Mouse (Mus musculus) forebrain, embryonic 14.5 days (tissue): ENCODE data around the gene Celf2. TPM values are rescaled to one million over a fixed set of nuclear protein-coding genes. Genes with fewer than 3 reads are reported as not detected.
A peak's percentile ranks its signal among the peaks of the same experiment; 100 is the strongest.

Source experiments
- ATAC-seq: fragments of 200-750 bp; cut with Nextera tagmentation; 2 replicates; pipeline ENCODE4 v1.8.0; 2017; ENCODE audit warnings: mild to moderate bottlenecking, moderate library complexity
- DNase-seq: peaks from one replicate; pipeline ENCODE4 v3.0.0-alpha.2; 2015; ENCODE audit warnings: low spot score
- H3K27ac ChIP-seq: fragments of 300-500 bp; sonication (generic); 2 replicates; pipeline ENCODE4 v1.5.1; 2014; ENCODE audit warnings: low read depth, mild to moderate bottlenecking, control low read depth, low read length, moderate library complexity
- H3K27me3 ChIP-seq: fragments of 300-500 bp; sonication (generic); replicated peaks from 2 replicates; pipeline ENCODE4 v1.6.1; 2014; ENCODE audit warnings: low read length, control low read depth, mixed read lengths; ENCODE audit not compliant: control insufficient read depth, insufficient read depth
- H3K36me3 ChIP-seq: fragments of 300-500 bp; sonication (generic); 2 replicates; pipeline ENCODE4 v1.6.1; 2014; ENCODE audit warnings: low read length, control low read depth; ENCODE audit not compliant: control insufficient read depth, insufficient read depth
- H3K4me1 ChIP-seq: fragments of 300-500 bp; sonication (generic); 2 replicates; pipeline ENCODE4 v1.6.1; 2014; ENCODE audit warnings: antibody characterized with exemption, low read length, control low read depth; ENCODE audit not compliant: control insufficient read depth, insufficient read depth
- H3K4me2 ChIP-seq: fragments of 300-500 bp; sonication (generic); 2 replicates; pipeline ENCODE4 v1.6.1; 2014; ENCODE audit warnings: mild to moderate bottlenecking, control low read depth, low read length
- H3K4me3 ChIP-seq: fragments of 300-500 bp; sonication (generic); 2 replicates; pipeline ENCODE4 v1.5.1; 2014; ENCODE audit warnings: low read depth, low read length, control low read depth
- H3K9ac ChIP-seq: fragments of 300-500 bp; sonication (generic); 2 replicates; pipeline ENCODE4 v1.6.1; 2014; ENCODE audit warnings: mild to moderate bottlenecking, low read length, control low read depth, moderate library complexity
- H3K9me3 ChIP-seq: fragments of 300-500 bp; sonication (generic); replicated peaks from 2 replicates; pipeline ENCODE4 v1.6.1; 2016; ENCODE audit warnings: low read length, control low read depth, mixed read lengths; ENCODE audit not compliant: control insufficient read depth
- WGBS: fragments of 180-500 bp; shearing (Covaris S2); extraction: QIAGEN DNeasy Blood & Tissue Kit; methylation state at CpG from one replicate; pipeline ENCODE4 v1.1.7; 2014; 5-methylcytosine and 5-hydroxymethylcytosine counted together
- polyA plus RNA-seq: library from polyadenylated mRNA; unstranded; fragments of >200 nt; fragmentation: Nextera tagmentation; extraction: Ambion mirVana; gene quantifications from 2 replicates; pipeline ENCODE4 v1.2.1, GENCODE M21; 2014

Celf2 gene
- polyA plus RNA-seq, 1 experiment from 2014 or later: 198 TPM

DNA sequence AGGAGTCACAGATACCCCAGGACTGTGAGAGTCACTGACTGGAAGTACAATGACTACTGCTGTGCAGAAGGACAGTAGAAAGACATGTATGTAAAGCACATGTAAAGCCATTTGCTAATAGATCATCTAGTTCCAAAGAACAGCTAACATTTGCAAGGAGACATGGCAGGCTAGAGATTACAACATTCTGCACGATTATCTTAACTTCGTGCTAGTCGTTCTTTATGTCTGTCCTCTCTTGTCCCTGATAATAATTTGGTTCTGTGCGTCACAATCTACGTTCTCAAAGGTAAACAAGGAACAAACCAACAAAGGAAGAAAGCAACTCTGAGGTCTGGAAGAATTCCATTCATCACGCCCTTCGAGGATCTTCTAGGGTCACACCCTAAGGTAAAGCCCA lies 805.0 kb downstream of the Celf2 start:
- Histone ChIP-seq H3K27ac (no peak overlapping the region), H3K4me3 (no peak overlapping the region), H3K9me3 (no peaks in the 10 kb centered on the region), H3K27me3 (no peaks in the 10 kb centered on the region), H3K4me2 (no peak overlapping the region), H3K36me3 (peaks cover 3% of the 10 kb centered on the region; the same call in 1 of the 2 replicates), H3K9ac (no peak overlapping the region), H3K4me1 (peaks cover 12% of the 10 kb centered on the region)
- ATAC-seq (no peak), DNase-seq (no peak)
- WGBS: 94% methylated on average over 7 of the region's 7 CpGs

DNA sequence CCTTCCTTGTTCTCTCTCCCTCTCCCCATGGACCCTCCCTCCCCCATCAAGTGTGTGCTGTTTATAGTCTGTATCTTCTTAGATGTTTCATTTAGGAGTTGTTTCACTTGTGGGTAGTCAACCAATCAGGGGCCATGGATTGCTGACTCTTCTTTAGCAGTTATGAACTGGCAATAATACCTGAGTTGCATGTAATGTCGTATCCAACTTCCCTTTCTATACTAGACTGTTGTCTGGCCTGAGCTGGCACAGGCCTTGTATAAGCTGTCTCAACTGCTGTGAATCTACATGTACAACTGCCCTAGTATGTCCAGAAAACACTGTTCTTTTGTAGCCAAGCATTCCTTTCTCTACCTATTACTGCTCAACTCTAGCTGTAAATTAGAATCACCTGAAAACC lies 813.0 kb downstream of the Celf2 start:
- Histone ChIP-seq H3K27me3 (no peaks in the 10 kb centered on the region), H3K36me3 (peaks cover 3% of the 10 kb centered on the region; the same call in 1 of the 2 replicates), H3K27ac (no peak overlapping the region), H3K4me1 (no peaks in the 10 kb centered on the region), H3K4me3 (no peak overlapping the region), H3K9me3 (no peaks in the 10 kb centered on the region), H3K9ac (no peak overlapping the region), H3K4me2 (no peak overlapping the region)
- DNase-seq (no peak), ATAC-seq (no peak)
- 87% methylated on average over 1 of the region's 1 CpGs for WGBS

DNA sequence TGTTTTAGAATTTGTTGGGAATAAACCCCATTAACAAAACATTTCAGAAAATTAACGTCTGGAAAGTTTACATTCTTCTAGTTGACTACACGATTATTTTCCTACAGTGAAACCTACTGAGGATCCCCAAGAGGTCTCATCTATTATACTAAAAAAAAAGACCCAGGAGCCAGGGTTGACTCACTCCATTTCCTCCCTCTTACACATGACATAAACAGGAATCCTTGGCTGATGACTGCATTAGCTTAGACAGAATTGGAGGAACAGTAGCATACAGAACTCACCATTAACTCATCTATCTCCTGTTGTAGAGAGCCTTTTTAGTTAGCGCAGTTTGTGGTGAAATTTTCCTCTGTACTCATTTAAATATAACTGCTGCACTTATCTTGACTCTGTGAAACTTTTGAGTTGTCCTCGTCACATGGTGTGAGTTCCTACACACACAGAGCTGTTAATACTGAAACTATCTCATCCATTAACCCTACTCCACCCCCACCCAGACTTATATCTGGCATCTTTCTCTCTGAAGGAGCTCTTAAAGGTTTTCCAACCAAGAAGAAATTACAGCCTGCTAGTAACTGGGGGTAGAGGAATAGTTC lies 813.9 kb downstream of the Celf2 start:
- no peak for ATAC-seq
- Histone ChIP-seq H3K4me1 (no peaks in the 10 kb centered on the region), H3K27me3 (no peaks in the 10 kb centered on the region), H3K4me3 (no peak overlapping the region), H3K27ac (no peak overlapping the region), H3K4me2 (no peak overlapping the region), H3K9ac (no peak overlapping the region), H3K36me3 (peaks cover 3% of the 10 kb centered on the region; the same call in 1 of the 2 replicates), H3K9me3 (no peaks in the 10 kb centered on the region)
- DNase-seq: no peak
- 84% methylated on average over 4 of the region's 4 CpGs for WGBS

DNA sequence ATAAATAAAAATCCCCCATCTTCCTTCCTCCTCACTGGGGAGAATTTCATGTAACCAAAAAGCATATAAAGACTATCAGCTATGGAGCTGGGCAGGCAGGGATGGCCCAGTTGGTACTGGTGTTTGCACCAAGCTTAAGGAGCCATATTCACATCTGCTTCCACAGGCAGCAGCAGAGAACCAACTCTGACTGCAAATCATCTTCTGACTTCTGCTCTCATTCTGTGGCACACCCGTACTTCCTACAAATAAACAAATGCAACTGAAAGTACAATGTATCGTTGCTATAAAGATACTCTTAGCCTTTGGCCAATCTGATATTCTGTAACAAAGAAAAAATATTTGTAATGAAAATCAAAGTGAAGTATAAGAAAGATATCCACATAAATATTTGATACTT lies 819.7 kb downstream of the Celf2 start:
- no peak overlapping the region for H3K4me2 ChIP-seq
- no peak overlapping the region for H3K27ac ChIP-seq
- no peak overlapping the region for H3K9ac ChIP-seq
- ATAC-seq (no peak), DNase-seq (no peak)
- no peaks in the 10 kb centered on the region for H3K9me3 ChIP-seq
- no peak overlapping the region for H3K4me3 ChIP-seq
- no peaks in the 10 kb centered on the region for H3K27me3 ChIP-seq
- no peaks in the 10 kb centered on the region for H3K36me3 ChIP-seq
- no peaks in the 10 kb centered on the region for H3K4me1 ChIP-seq
- 94% methylated on average over 2 of the region's 2 CpGs for WGBS

DNA sequence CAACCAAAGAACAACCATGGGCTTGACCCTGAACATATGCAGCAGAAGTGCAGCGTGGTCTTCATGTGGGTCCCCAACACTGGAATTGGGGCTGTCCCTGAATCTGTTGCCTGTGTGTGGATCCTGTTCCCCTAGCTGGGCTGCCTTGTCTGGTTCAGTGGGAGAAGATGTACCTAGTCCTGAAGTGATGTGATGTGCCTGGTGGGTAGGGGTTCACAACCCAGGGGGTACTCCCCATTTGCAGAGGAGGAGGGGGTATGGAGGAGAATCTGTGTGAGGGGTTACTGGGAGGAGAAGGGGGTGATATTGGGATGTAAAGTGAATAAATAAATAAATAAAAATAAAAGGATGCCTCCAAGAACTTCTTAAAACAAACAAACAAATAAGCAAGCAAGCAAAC lies 831.1 kb downstream of the Celf2 start:
- ATAC-seq (no peak), DNase-seq (no peak)
- no peak overlapping the region for H3K9ac ChIP-seq
- no peaks in the 10 kb centered on the region for H3K36me3 ChIP-seq
- no peak overlapping the region for H3K4me3 ChIP-seq
- no peaks in the 10 kb centered on the region for H3K4me1 ChIP-seq
- H3K4me2 ChIP-seq: no peak overlapping the region
- WGBS: 95% methylated on average over 1 of the region's 1 CpGs
- no peaks in the 10 kb centered on the region for H3K9me3 ChIP-seq
- no peak overlapping the region for H3K27ac ChIP-seq
- no peaks in the 10 kb centered on the region for H3K27me3 ChIP-seq

DNA sequence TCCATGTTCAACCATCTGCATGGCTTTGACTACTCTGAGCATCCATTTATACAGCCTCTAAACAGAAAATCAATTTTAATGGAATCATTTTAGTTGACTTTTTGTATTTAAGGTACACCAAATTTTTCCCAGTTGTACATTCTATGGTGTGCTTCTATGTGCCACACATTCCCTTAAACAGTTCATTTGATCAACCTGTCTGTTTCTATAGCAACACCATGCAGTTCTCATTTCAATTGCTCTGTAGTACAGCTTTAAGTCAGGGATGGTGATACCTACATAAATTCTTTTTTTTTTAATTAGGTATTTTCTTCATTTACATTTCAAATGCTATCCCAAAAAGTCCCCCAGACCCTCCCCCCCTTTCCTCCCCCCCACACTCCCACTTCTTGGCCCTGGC lies 831.9 kb downstream of the Celf2 start:
- Histone ChIP-seq H3K4me1 (no peaks in the 10 kb centered on the region), H3K36me3 (no peaks in the 10 kb centered on the region), H3K27ac (no peak overlapping the region), H3K4me2 (no peak overlapping the region), H3K9ac (no peak overlapping the region), H3K9me3 (no peaks in the 10 kb centered on the region), H3K27me3 (no peaks in the 10 kb centered on the region), H3K4me3 (no peak overlapping the region)
- DNase-seq (no peak), ATAC-seq (no peak)

DNA sequence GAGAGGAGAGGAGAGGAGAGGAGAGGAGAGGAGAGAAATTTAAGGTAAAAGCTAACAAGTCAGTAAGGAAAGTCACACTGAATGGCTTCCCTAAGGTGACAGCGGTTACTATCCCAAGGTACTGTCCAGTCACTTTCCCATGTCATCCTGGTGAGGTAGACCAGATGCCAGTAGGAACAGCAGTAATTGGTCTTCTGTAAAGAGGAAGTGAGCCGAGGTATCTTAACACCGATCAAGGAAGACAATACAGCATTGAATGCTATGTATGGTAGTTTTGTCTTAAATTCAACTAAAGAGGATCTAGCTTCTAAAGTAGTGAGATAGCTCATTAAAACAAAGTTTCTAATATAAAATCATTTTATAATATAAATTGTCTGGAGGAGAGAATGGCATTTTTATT lies 835.0 kb downstream of the Celf2 start:
- Histone ChIP-seq H3K36me3 (no peaks in the 10 kb centered on the region), H3K4me2 (no peak overlapping the region), H3K9ac (no peak overlapping the region), H3K27me3 (no peaks in the 10 kb centered on the region), H3K9me3 (no peaks in the 10 kb centered on the region), H3K27ac (no peak overlapping the region), H3K4me1 (no peaks in the 10 kb centered on the region), H3K4me3 (no peak overlapping the region)
- DNase-seq (no peak), ATAC-seq (no peak)
- WGBS: 93% methylated on average over 3 of the region's 3 CpGs

DNA sequence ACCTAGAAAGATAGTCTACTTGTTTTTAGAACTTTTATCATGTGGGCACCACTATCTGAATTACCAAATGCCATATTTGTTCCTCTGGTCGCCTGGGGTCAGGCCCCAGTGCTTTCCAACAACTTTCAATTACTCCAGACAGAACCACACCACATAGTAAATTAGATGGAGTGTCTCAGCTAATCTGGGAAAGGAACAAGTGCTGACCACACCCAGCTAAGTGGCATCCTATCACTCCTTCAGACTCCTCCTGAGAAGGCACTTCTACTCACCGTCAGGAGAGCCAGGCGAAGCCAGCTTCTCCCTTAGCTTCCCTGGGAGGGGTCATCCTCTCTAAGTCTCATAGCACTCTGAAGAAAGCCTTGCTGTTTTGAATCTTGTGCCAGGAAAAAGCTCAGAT lies 835.9 kb downstream of the Celf2 start:
- Histone ChIP-seq H3K27me3 (no peaks in the 10 kb centered on the region), H3K4me3 (no peak overlapping the region), H3K9ac (no peak overlapping the region), H3K9me3 (no peaks in the 10 kb centered on the region), H3K4me2 (no peak overlapping the region), H3K27ac (no peak overlapping the region), H3K36me3 (no peaks in the 10 kb centered on the region), H3K4me1 (no peaks in the 10 kb centered on the region)
- DNase-seq (no peak), ATAC-seq (no peak)
- 91% methylated on average over 3 of the region's 3 CpGs for WGBS

DNA sequence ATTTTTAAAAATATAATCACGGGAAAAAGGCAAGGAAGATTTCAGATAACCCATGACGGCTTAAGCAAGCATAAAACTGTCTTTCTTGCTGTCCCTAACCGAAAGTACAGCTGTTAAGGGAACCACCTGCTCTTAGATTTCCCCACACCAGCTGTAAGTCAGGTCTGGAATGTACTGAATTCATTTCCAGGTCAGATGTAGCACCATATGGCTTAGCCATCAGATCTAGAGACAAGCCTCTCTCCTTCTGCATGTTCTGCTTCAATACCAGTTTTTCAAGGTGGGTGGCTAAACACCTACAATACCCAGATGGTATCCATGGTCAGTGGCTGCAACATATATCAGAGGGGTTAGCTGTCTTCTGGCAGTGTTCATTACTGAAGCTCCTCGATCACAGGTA lies 841.8 kb downstream of the Celf2 start:
- peaks cover 4% of the 10 kb centered on the region; the same call in 1 of the 2 replicates for H3K36me3 ChIP-seq
- ATAC-seq (peak; percentile 52), DNase-seq (peak; percentile 53)
- H3K9ac ChIP-seq: no peak overlapping the region
- 72% methylated on average over 4 of the region's 4 CpGs for WGBS
- H3K4me1 ChIP-seq: no peaks in the 10 kb centered on the region
- no peaks in the 10 kb centered on the region for H3K27me3 ChIP-seq
- no peak overlapping the region for H3K4me3 ChIP-seq
- H3K27ac ChIP-seq: no peak overlapping the region
- no peak overlapping the region for H3K4me2 ChIP-seq
- no peaks in the 10 kb centered on the region for H3K9me3 ChIP-seq
